ENCODE assay signal across 8 mouse cellular contexts in genomic region chr4:36951150-36951954, GRCm38 (mm10). TPM values are rescaled to one million over a fixed set of nuclear protein-coding genes. Genes with fewer than 3 reads are reported as not detected.
DNase-seq lines count a peak whose midpoint lies in the region; ATAC-seq and TF ChIP-seq lines count a peak whose summit lies in the region.

Lingo2 (minus strand) TSS chr4:36951747.

- peak; percentile 4 for DNase-seq in cerebellum, adult 11-12 months
- no peak for DNase-seq in cerebellum, adult 9-11 months
- DNase-seq in 3134 (ENCODE audit: extremely low read depth, insufficient read length, low spot score) = peak; percentile 12
- peak; percentile 23 to 52 for DNase-seq in layer of hippocampus, adult 2 months (ENCODE audit: low spot score in 2 of 2)
- peak; percentile 95 for DNase-seq in midbrain, embryonic 11.5 days (ENCODE audit: low spot score, missing footprints)
- DNase-seq in spleen, adult 18-20 months = no peak

- H3K4me1 ChIP-seq in forebrain, embryonic 13.5 days = peaks cover 25% of the 10 kb centered on the region; the same call in 1 of the 2 replicates
- H3K4me1 ChIP-seq in midbrain, embryonic 11.5 days (ENCODE audit: control insufficient read depth, insufficient read depth, low read length) = no peaks in the 10 kb centered on the region

- peak; percentile 50 for ATAC-seq in forebrain, embryonic 13.5 days
- ATAC-seq in midbrain, embryonic 11.5 days (ENCODE audit: low FRiP score) = peak; percentile 53
- ATAC-seq in megakaryocyte-erythroid progenitor cell, adult 5-6 weeks (replicated peaks; ENCODE audit: low FRiP score, low TSS enrichment, poor library complexity, severe bottlenecking) = no peak

- no peaks in the 10 kb centered on the region for H3K9me3 ChIP-seq in forebrain, embryonic 13.5 days (replicated peaks)
- H3K9me3 ChIP-seq in midbrain, embryonic 11.5 days (ENCODE audit: control insufficient read depth, low read length) = no peaks in the 10 kb centered on the region

- no peaks in the 10 kb centered on the region for H3K36me3 ChIP-seq in forebrain, embryonic 13.5 days (ENCODE audit: poor library complexity, severe bottlenecking)
- no peaks in the 10 kb centered on the region for H3K36me3 ChIP-seq in midbrain, embryonic 11.5 days (ENCODE audit: control insufficient read depth, insufficient read depth, low read length)

- H3K4me2 ChIP-seq in forebrain, embryonic 13.5 days = peak within 1 kb of the TSS; percentile 94
- H3K4me2 ChIP-seq in midbrain, embryonic 11.5 days = peak within 1 kb of the TSS; percentile 96

- H3K9ac ChIP-seq in forebrain, embryonic 13.5 days = peak within 1 kb of the TSS; percentile 68
- H3K9ac ChIP-seq in midbrain, embryonic 11.5 days (ENCODE audit: low read length) = peak within 1 kb of the TSS; percentile 58

- peak within 1 kb of the TSS; percentile 63 for H3K4me3 ChIP-seq in forebrain, embryonic 13.5 days
- peak within 1 kb of the TSS; percentile 74 for H3K4me3 ChIP-seq in layer of hippocampus, adult 2 months
- H3K4me3 ChIP-seq in midbrain, embryonic 11.5 days (ENCODE audit: low read depth, low read length) = peak within 1 kb of the TSS; percentile 53

- H3K27me3 ChIP-seq in forebrain, embryonic 13.5 days = peaks cover 41% of the 10 kb centered on the region
- H3K27me3 ChIP-seq in midbrain, embryonic 11.5 days (ENCODE audit: control insufficient read depth, insufficient read depth, low read length) = peaks cover 40% of the 10 kb centered on the region

- no peak within 1 kb of the TSS for H3K27ac ChIP-seq in forebrain, embryonic 13.5 days
- H3K27ac ChIP-seq in layer of hippocampus, adult 2 months = peak within 1 kb of the TSS; percentile 90
- no peak within 1 kb of the TSS for H3K27ac ChIP-seq in midbrain, embryonic 11.5 days (ENCODE audit: low read depth, low read length)

- under 1% methylated on average over 55 of the region's 61 CpGs for WGBS in forebrain, embryonic 13.5 days
- under 1% methylated on average over 59 of the region's 61 CpGs for WGBS in midbrain, embryonic 11.5 days

- TF ChIP-seq CTCF in layer of hippocampus, adult 2 months (conservative IDR thresholded peaks at IDR 0.05) = no peak

RNA-seq across cellular contexts. Expression of gene Lingo2, which starts in this region (rescaled TPM):
- 9.9 and 19.5 TPM in 2 replicates for polyA plus RNA-seq in forebrain, embryonic 13.5 days (2015; fragmentation: Nextera tagmentation; extraction: Ambion mirVana)
- 10 to 100 TPM; 44.8 to 56.5 TPM for total RNA-seq in layer of hippocampus, adult 2 months (2021)
- 2.4 and 3.6 TPM in 2 replicates for polyA plus RNA-seq in midbrain, embryonic 11.5 days (2014; fragmentation: Nextera tagmentation; extraction: Ambion mirVana)
- not detected in 2 replicates for total RNA-seq in megakaryocyte-erythroid progenitor cell, adult 5-6 weeks (2014; fragmentation: Nextera tagmentation)
- not detected in 2 replicates for total RNA-seq in megakaryocyte-erythroid progenitor cell, adult 5-6 weeks (2017)

Comparison
In these comparisons a context has a peak if more than half of its experiments do, and no peak if none do; other contexts are left out.
1. RNA of gene Lingo2 (total RNA-seq): 44.8 to 56.5 TPM in layer of hippocampus, adult 2 months; not detected in megakaryocyte-erythroid progenitor cell, adult 5-6 weeks; every median in the first group is over 10 times any median in the second.
2. DNase-seq: peak in cerebellum, adult 11-12 months (single experiment), 3134 (single experiment), layer of hippocampus, adult 2 months (2 of 2) and midbrain, embryonic 11.5 days (single experiment); none in cerebellum, adult 9-11 months (single experiment) and spleen, adult 18-20 months (0 of 2).
3. Peak in every context shown above with its lines, with median percentiles within 50 percentile points of each other: H3K4me3 ChIP-seq.